Mouse (Mus musculus) urinary bladder, adult 2 months (tissue): ENCODE data around the gene Cox6b2. TPM values are rescaled to one million over a fixed set of nuclear protein-coding genes. Genes with fewer than 3 reads are reported as not detected.

Source experiments
- DNase-seq: peaks from one replicate; pipeline ENCODE4 v3.0.0; 2022; ENCODE audit warnings: low spot score
- polyA plus RNA-seq: library from polyadenylated mRNA; depleted of rRNA; stranded (reverse); fragments of >200 nt; gene quantifications from 2 replicates; pipeline ENCODE4 v1.2.3, GENCODE M21; 2012

The Cox6b2 gene
- polyA plus RNA-seq, 1 experiment: 61.3 TPM

DNA sequence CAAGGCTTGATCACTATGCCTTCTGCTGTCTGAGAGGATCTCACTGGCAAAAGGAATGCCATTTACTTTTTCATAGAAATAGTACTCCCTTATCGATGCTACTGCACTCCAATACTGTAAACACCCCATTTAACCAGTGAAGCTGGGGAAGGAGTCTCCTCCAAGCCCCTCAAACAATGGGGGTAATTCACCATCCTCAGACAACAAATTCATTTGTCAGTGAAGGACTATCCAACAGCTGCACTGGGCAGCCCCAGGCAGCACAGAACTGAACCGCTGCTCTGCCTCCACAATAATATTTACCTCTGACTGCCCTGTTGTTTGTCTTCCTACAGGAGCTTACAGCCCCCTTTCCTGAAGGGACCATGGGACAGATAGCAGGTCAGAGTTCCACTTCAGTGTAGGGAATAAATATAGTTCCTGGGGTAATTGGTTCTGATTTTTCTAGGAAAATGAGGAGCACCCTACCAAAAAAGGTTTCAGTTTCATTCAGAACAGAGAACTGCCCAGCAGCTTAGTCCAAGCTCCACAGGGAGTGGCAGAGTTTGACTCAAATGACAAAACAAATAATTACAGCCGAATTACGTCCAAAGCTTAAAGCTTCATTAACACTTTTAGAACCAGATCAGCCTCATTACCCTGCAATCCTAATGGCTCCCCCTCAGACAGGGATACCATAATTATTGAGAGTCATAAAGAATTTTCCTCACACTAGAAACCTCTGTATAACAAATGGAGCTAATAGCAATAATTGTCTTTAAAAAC, 12.2 kb upstream of the Cox6b2 start:
- DNase-seq: no peak

- no peak for DNase-seq
Observed at GRCm38 (mm10) chr7:4759670-4760069, 6.8 kb upstream of the Cox6b2 start.

DNA sequence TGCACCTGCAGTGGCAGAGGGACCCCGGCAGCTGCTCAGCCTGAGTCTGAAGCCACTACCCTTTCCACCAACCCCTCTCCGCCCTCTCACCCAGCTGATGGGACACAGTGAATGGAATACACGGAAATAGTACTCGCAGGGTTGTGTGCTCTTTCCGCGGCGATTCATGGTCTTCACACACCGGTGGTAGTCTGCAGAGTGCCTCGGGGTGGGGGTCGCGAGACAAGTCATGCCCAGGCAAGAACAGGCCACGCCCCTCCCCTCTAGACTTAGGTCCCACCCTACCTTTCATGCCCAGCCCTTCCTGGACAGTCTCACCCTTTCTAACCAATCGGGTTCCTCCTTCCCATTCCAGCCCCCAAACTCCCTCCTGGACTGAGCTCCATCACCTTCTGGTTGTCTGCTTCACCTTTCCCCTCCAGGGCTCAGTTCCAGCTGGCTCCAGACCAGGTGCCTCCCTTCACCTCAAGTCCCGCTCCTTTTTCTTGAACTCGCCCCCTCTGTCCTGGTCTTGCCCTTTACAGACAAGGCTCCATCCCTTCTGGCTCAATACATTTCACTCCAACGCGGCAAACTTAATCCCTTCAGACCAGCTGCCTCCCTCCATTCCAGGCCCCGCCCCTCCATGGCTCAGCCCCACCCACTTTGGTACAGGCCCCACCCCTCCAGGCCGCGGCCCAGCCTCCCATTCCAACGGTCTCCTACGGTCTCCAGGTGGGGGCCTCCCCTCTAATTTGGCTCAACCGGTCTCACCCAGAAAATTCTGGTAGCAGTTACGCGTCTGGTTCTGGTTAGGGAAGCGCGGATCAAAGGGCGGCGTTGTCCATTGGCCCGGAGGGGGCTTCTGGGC, 698 bp downstream of the Cox6b2 start:
- DNase-seq: no peak

DNA sequence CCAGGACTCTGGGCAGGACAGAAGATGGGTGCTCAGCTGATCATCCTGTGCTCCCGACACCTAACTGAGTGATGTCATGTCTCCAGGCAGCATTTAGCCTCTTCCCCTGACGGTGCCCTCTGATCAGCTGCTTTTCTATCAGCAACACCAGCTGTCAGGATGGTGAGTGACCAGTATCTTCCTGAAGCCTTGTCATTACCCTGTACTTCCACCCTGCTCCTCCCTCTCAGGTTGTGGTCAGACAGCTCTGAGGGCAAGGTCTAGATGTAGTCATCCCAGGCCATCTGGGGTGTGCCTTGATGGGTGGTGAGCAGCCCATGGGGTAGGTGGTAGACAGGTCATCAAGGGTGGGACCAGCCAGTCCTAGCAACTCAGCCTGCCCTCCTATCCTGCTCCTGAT, 3.7 kb downstream of the Cox6b2 start:
- no peak for DNase-seq

DNA sequence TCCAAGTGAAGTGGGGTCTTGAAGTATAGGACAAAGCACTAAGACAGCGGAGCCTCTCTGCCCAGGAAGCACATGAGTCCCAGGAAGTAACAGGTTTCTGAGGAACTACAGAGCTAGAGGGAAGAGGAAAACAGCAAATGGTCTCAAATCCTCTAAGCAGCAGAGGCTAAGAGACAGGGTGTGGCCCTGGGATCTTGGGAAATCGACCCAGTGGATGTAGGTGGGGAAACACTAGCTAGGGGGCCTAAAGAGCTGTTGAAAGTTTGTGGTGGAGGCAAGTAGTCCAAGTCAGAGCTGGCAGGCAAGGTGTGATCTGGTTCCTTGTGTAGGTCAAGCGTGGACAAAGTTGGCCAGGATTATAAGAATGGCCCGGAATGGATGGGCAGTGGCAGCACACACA, 4.6 kb downstream of the Cox6b2 start:
- DNase-seq: no peak

- DNase-seq: no peak
Observed at GRCm38 (mm10) chr7:4747156-4747899, 5.6 kb downstream of the Cox6b2 start.

DNA sequence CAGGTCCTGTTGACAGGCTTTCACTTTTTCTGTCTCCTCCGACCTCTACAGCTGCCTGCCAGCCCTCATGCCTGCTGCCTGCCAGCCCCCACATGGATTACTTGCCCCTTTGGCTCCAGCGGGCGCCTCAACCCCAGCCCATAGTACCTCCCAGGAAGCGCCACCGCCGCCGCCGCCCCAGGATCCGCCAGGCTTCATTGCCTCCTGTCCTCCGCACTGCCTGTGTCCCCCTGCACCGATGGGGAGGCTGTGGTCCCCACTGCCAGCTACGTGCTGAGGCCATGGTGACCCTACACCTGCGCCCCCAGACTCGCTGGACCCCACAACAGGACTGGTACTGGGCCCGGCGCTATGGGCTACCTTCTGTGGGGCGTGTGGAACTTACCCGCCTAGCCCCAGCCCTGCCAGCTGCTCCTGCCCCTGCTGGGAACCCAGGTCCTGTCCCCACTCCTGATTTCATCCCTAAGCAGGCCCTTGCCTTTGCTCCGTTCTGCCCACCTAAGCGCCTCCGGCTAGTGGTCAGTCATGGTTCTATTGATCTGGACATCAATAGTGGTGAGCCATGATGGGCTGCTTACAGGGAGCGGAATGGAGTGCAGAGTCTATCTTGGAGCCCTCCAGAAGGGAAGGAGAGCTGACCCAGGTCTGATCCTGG, 6.4 kb downstream of the Cox6b2 start:
- no peak for DNase-seq

DNA sequence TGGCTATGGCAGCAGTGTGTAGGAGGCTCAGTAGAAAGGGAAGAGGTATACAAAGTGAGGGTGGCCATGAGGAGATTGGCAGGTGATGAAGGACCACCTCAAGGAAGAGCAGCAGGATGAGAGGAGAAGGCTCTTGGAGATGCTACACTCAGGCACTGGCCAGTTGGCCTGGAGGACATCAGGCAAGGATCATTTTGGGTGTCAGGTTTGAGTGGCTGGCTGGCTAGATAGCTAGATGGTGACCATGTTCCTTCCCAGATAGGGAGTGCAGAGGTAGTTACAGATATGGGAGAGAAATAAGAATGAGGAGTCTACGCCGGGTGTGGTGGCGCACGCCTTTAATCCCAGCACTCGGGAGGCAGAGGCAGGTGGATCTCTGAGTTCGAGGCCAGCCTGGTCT, 8.0 kb downstream of the Cox6b2 start:
- DNase-seq: no peak

- DNase-seq: no peak
Observed at GRCm38 (mm10) chr7:4743354-4743753, 9.5 kb downstream of the Cox6b2 start.

- no peak for DNase-seq
Observed at GRCm38 (mm10) chr7:4742482-4742819, 10.4 kb downstream of the Cox6b2 start.

- DNase-seq: no peak
Observed at GRCm38 (mm10) chr7:4741672-4742481, 11.0 kb downstream of the Cox6b2 start.

GRCm38 (mm10) chr7:4741151-4741550, 11.7 kb downstream of the Cox6b2 start:
- DNase-seq: no peak

- no peak for DNase-seq
Observed at GRCm38 (mm10) chr7:4740309-4740727, 12.6 kb downstream of the Cox6b2 start.

- DNase-seq: peak; percentile 87
Observed at GRCm38 (mm10) chr7:4739544-4740275, 13.2 kb downstream of the Cox6b2 start, which contains the start of gene Kmt5c. Kmt5c (plus strand) TSS chr7:4740115.

DNA sequence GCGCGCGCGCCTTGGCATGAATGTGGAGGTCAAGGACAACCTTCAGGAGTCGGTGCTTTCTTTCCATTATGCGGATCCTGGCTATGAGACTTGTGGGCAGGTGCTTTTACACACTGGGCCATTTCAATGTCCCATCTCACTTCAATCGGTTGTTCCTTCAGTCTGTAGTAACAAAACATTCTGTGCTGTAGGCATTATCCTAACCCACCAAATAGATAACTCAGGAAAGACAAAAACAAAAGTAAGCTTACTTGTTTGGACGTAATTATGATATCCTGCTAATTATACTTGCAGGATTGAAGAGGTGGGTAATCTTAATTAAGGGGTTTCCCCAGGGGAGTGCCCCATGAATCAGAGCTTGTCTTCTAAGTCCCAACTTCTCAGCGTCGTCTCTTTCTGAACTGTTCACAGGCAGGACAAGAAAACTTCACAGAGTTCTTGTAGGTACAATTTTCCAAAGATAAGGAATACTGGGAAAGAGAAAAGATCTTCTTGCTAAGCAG, 13.8 kb downstream of the Cox6b2 start:
- DNase-seq: no peak

GRCm38 (mm10) chr7:4732968-4733392, 19.9 kb downstream of the Cox6b2 start:
- DNase-seq: no peak

- DNase-seq: no peak
Observed at GRCm38 (mm10) chr7:4731090-4731489, 21.8 kb downstream of the Cox6b2 start.

- no peak for DNase-seq
Observed at GRCm38 (mm10) chr7:4725169-4725568, 27.7 kb downstream of the Cox6b2 start, which contains the start of gene Tmem150b. Tmem150b (minus strand) TSS chr7:4725249.

DNA sequence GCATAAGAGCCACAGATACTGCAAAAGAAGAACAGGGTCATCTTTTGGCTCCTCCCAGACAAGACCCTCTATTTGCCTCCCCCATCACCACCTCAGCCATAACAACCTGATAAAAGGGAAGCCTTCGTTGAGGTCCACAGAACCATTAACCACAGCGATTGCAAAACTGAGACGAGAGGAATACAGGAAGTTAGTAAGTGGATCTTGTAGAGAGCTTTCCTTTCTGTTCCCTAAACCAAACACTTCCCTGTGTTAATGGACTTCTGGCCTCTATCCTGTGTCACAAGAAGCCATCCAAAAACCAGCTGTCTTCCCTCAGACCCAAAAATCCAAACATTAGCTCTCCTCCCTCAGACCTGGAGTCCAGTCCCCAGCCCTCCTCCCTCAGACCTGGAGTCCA, 28.5 kb downstream of the Cox6b2 start:
- no peak for DNase-seq

DNA sequence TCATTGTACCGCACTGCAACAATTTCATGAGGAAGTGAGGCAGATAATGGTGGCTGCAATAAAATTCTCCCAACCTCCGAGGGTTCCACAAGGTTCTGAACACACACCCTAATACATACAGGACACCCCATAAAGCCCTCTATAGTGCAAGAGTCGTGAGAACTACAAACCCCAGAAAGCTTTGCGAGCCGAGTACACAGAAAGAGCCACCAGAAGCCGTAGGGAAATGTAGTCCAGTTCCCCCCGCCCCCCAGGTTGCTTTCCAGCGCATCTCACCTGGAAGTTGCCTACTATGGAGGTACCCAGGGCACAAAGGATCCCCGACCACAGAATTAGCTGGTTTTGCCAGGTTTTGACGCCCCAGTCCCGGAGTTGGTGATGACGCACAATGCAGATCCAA, 29.4 kb downstream of the Cox6b2 start:
- no peak for DNase-seq
